Mouse (Mus musculus) brain, embryonic 14.5 days (tissue): Measurements from ENCODE around the gene Foxs1. TPM values are rescaled to one million over a fixed set of nuclear protein-coding genes. Genes with fewer than 3 reads are reported as not detected.

Source experiments
- DNase-seq: peaks from one replicate; pipeline ENCODE4 v3.0.0-alpha.2; 2011; ENCODE audit warnings: low read depth
- CTCF ChIP-seq: fragments of 200-500 bp; IDR thresholded peaks from 2 replicates; pipeline ENCODE4 v1.5.1; 2012; ENCODE audit warnings: inconsistent platforms, mild to moderate bottlenecking, moderate library complexity, borderline replicate concordance; ENCODE audit not compliant: insufficient read depth, insufficient read length; ENCODE audit errors: extremely low read depth
- POLR2A ChIP-seq: fragments of 200-500 bp; IDR thresholded peaks from 2 replicates; pipeline ENCODE4 v1.6.1; 2012; ENCODE audit warnings: mild to moderate bottlenecking, inconsistent platforms, borderline replicate concordance; ENCODE audit not compliant: poor library complexity, insufficient read depth, insufficient read length, severe bottlenecking; ENCODE audit errors: extremely low read depth
- polyA plus RNA-seq: library from polyadenylated mRNA; depleted of rRNA; stranded (reverse); fragments of >200 nt; gene quantifications from 2 replicates; pipeline ENCODE4 v1.2.3, GENCODE M21; 2012

Foxs1 gene
- polyA plus RNA-seq, 1 experiment: 4.6 TPM

DNA sequence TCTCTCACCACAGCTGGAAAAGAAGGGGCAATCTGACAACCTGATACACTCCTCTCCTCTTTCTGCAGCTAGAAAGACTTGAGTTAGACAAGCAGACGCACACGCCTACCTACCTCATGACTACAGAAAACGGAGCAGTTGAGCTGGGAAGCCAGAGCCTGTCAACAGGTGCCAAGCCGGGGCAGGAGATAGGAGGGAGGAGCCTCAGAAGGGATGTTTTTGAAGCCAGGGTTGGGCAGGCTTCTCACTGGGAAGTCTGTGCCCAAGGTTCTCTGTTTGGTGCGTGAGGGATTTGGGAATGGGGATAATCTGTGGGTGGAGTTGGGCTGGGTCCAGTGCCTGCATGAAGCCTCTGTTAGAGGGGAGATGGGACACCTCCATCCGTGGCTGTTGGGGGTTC lies 21.6 kb downstream of the Foxs1 start:
- no peak for DNase-seq
- TF ChIP-seq CTCF (no peak), POLR2A (no peak)

- no peak for DNase-seq
- TF ChIP-seq POLR2A (no peak), CTCF (no peak)
These were observed 22.0 kb downstream of the Foxs1 start, which contains the start of gene Mylk2 for GRCm38 (mm10) chr2:152911031-152911430. TSS of gene Mylk2 (plus strand) at chr2:152911352.

DNA sequence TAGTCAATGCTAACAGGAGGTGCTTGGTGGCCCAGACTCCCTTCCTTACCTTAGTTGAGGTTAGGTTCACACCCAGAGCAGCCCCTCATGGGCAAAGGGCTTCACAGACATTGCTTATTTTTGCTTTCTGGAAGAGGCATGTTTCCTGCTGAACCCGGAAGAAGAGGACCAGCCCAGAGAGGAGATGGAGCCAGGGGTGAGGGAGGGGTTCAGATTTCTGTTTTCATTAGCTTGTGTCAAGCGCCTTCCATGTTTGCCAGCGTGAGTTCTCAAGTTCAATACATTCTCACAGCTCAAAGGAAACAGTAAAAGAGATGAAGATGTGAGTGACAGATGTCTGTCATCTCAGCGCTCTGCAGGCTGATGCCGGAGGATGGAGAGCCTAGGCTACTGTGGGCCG lies 23.2 kb downstream of the Foxs1 start:
- TF ChIP-seq CTCF (no peak), POLR2A (no peak)
- no peak for DNase-seq

GRCm38 (mm10) chr2:152907114-152907943 lies 25.7 kb downstream of the Foxs1 start:
- no peak for TF ChIP-seq POLR2A
- no peak for TF ChIP-seq CTCF
- peak; percentile 40 for DNase-seq

DNA sequence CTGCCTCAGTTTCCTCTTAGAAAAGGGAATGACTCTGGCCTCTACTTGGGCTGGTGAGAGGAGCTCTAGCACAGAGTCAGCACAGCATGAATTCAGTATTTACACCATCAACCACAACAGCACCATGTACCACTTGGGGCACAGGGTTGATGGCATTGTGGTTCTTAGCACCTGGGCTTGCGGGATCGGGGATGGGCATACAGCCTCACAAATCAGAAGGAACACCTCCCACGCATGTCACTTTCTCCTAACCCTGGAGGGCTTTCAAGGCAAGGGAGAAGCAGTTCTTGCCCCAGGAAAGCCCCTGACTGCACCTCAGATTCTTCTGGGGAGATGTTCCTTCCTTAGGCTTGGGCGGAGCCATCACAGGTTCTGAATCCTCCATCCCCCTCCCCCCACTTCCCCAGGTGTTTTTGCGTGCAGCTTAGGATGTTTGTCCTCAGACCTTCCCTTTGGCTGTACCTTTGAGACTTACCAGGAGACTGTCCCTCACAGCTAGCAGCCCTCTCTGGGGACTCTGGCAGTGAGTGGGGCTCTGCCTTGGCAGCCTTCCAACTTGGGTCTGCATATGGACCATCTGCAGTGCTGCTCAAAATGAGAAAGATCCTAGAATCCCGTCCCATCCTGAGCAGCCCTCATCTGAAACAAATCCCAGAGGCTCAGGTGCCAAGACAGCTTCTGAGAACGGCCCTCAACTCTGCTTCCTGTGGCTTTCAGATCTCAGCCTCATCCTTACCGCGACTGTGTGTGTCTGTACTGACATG lies 26.6 kb downstream of the Foxs1 start:
- TF ChIP-seq POLR2A (no peak), CTCF (no peak)
- peak; percentile 41 for DNase-seq

DNA sequence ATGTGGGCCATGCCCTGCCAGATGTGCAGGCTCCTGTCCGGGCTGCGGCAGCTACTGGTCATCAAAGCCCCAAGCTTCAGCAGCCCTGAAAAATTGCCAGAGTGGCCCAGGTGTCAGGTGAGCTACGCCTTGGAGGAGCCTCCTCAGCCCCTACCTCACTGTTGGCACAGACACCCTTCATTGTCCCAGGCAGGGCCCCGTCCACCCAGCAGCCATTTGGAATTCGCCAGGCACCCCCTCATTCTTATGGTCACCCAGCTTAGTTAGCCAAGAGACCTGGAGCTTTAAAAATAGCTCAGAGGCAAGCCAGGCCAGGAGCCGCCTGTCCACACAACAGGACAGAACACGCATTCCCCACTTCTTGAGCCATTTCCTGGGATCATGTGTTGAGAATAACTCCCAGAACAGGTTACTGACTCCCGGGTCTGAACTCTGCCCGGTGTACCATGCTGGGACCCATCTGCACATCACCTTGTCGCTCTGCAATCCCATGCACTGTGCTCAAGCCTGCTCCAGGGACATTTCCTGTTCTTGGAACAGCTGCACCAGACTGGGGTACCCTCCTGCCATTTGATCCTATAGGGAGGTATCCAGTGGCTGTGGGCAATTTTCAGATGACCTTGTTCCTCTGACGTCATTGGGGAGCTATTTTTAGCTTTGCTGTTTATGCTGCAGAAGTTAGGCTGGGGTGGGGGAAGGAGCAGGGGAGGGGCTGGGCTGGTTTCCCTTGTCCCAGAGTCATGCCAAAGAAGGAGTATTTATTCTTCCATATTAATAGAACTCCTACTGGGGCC lies 27.8 kb downstream of the Foxs1 start:
- TF ChIP-seq CTCF (no peak), POLR2A (no peak)
- no peak for DNase-seq

GRCm38 (mm10) chr2:152904127-152904643 lies 28.8 kb downstream of the Foxs1 start:
- no peak for DNase-seq
- no peak for TF ChIP-seq CTCF
- no peak for TF ChIP-seq POLR2A

DNA sequence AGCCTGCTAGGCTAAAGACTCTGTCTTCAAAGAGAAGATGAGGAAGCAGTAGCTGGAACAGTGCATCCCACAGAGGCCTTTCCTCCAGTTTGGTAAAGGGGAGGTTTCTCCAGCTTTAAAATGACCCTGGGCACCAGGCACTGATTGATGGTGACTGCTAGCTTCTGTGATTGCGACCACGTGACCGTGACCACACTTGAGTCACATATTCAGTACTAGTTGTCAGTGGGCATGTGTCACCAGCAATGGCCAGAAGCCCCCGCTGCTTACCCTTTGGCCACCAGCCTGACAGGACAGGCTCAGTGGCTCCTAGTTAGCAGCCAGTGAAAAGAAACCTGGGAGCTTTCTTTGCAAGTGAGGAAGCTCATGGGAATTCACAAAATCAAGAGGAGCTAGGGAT lies 29.4 kb downstream of the Foxs1 start:
- no peak for DNase-seq
- TF ChIP-seq CTCF: no peak
- no peak for TF ChIP-seq POLR2A

GRCm38 (mm10) chr2:152902658-152903057 lies 30.4 kb downstream of the Foxs1 start:
- no peak for TF ChIP-seq CTCF
- DNase-seq: peak; percentile 30

- DNase-seq: no peak
- TF ChIP-seq CTCF (no peak), POLR2A (no peak)
These were observed 31.7 kb downstream of the Foxs1 start for GRCm38 (mm10) chr2:152901296-152901695.

- DNase-seq: no peak
- TF ChIP-seq POLR2A: no peak
These were observed 34.0 kb downstream of the Foxs1 start for GRCm38 (mm10) chr2:152899011-152899410.

DNA sequence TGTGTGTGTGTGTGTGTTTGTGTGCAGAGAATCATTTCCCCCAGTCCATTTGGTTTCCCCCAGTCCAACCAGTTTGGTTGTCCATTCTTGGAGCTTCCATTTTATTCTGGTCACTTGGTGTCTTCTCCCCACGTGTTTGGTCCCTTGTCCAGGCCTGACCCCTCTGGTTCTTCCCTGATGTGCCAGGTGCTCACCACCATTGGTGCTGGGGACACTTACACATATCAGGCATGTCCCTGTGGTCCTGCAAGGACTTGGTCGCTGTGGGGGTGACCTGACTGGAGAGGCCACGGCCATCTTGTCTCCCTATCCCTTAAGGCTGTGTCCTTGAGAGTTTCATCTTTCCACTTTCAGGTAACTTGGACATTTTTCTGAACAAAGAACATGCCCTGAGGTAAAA lies 36.1 kb downstream of the Foxs1 start:
- TF ChIP-seq CTCF: no peak
- TF ChIP-seq POLR2A: no peak
- no peak for DNase-seq

DNA sequence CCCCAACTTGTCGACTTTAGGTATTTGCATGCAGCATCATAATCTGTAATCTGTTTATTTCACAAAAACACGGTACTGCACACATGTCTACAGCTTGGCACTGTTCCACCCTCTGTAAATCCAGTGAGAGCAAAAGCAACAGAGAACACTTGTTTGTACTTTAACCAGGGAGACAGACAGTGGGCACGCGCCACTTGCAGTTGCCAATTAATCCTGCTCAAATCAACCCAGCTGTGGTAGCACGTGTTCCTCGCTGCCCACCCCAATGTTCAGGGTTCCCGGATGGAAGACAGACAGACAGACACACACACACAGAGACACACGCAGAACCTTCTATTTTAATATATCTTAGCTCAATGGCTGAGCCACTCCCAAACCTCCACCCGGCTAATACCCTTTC lies 37.2 kb downstream of the Foxs1 start:
- DNase-seq: no peak
- TF ChIP-seq POLR2A: no peak
- TF ChIP-seq CTCF: no peak
